8 mouse cellular contexts compared by ENCODE assay signal in the genomic region with DNA sequence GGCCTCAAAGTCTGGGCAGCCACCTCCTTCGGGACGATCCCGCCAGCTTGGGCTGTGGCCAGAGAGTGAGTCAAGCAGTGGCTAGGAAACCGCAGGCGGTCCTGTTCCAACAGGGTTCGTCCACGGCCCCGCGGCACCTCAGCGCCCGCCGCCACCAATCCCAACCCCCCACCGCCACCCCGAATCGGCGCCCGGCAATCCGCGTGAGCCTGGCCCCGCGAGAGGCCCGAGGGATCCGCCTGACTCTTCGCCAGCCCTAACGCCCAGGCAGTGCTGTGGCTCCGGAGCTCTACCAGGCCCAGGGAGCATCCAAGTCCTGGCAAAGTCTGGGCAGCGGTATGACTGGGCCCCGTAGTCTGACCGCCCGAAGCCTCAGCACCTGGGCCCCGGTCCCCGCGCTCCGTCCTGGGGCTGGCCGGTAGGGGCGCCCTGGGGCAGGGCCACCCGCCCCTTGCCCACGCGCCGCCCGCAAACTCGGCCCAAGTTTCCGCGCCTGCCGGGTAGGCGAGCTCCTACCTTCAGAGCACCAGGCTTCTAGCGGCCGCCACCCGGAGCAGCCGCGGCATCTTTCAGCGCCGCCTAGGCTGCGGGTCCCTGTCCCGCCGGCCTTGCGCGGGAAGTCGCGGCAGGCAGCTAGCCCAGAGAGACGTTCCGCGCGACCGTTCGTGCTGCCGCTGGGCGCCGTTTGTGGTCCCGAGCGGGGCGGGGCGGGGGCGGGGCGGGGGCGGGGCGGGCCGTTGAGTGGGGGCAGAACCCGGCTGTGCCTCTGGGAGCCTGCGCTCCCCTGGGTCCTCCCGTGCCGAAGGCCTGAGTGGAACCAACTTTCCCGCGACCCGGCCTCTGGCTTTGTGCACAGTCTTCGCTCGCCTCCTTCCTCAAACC. TPM values are rescaled to one million over a fixed set of nuclear protein-coding genes. Genes with fewer than 3 reads are reported as not detected.
DNase-seq lines count a peak whose midpoint lies in the region; ATAC-seq and TF ChIP-seq lines count a peak whose summit lies in the region.

1700017B05Rik (minus strand) TSS at position 700 of the 882 bp plus-strand sequence.

- ATAC-seq in CD4-positive, CD25-positive, alpha-beta regulatory T cell, adult 4 months, result peak; percentile 68
- ATAC-seq in heart, embryonic 13.5 days (ENCODE audit: extremely low read depth, insufficient number of reproducible peaks, low FRiP score, low TSS enrichment), result peak; percentile 77
- ATAC-seq in kidney, postnatal 0 days (replicated peaks; ENCODE audit: low FRiP score, low read depth), result peak; percentile 80
- ATAC-seq in liver, embryonic 14.5 days (ENCODE audit: insufficient read depth), result peak; percentile 87
- ATAC-seq in stomach, embryonic 14.5 days (ENCODE audit: insufficient number of reproducible peaks, insufficient read depth, low FRiP score, low read depth), result peak; percentile 82

- peak within 1 kb of the TSS; percentile 85 for H3K4me3 ChIP-seq in embryonic fibroblast, embryonic 13.5 days (ENCODE audit: insufficient read depth, low read length)
- peak within 1 kb of the TSS; percentile 94 for H3K4me3 ChIP-seq in heart, embryonic 13.5 days
- peak within 1 kb of the TSS; percentile 82 for H3K4me3 ChIP-seq in kidney, postnatal 0 days (replicated peaks; ENCODE audit: low read depth, low read length)
- H3K4me3 ChIP-seq in liver, embryonic 14.5 days (ENCODE audit: insufficient read depth in 1 of 2, low read depth in 2 of 2, low read length in 2 of 2), result peak within 1 kb of the TSS; percentile 85 to 91
- H3K4me3 ChIP-seq in stomach, embryonic 14.5 days (ENCODE audit: low read depth, low read length), result peak within 1 kb of the TSS; percentile 93

- peak within 1 kb of the TSS; percentile 98 for H3K9ac ChIP-seq in heart, embryonic 13.5 days
- H3K9ac ChIP-seq in kidney, postnatal 0 days (ENCODE audit: low read depth, low read length), result peak within 1 kb of the TSS; percentile 86
- H3K9ac ChIP-seq in liver, embryonic 14.5 days (replicated peaks), result peak within 1 kb of the TSS; percentile 94
- peak within 1 kb of the TSS; percentile 92 for H3K9ac ChIP-seq in stomach, embryonic 14.5 days (replicated peaks; ENCODE audit: low read depth, low read length)

- peak; percentile 66 for DNase-seq in brain, adult 2 months (ENCODE audit: low read depth, low spot score)
- DNase-seq in kidney, postnatal 0 days (ENCODE audit: low spot score), result peak; percentile 78
- peak; percentile 45 to 58 (median 50) for DNase-seq in liver, embryonic 14.5 days (ENCODE audit: low read depth in 3 of 3, low spot score in 3 of 3)
- peak; percentile 69 to 83 for DNase-seq in natural killer cell, adult 2 months (ENCODE audit: low spot score in 2 of 2)

- TF ChIP-seq EP300 in liver, embryonic 14.5 days (IDR thresholded peaks at IDR 0.05; ENCODE audit: low read depth), result no peak

- peak; percentile 85 for TF ChIP-seq POLR2A in embryonic fibroblast, embryonic 13.5 days (IDR thresholded peaks at IDR 0.05; ENCODE audit: low read depth, low read length)

- H3K27ac ChIP-seq in embryonic fibroblast, embryonic 13.5 days (ENCODE audit: insufficient read depth, low read length), result peak within 1 kb of the TSS; percentile 89
- H3K27ac ChIP-seq in heart, embryonic 13.5 days (replicated peaks), result peak within 1 kb of the TSS; percentile 80
- H3K27ac ChIP-seq in kidney, postnatal 0 days, result peak within 1 kb of the TSS; percentile 75
- H3K27ac ChIP-seq in liver, embryonic 14.5 days, result peak within 1 kb of the TSS; percentile 65
- H3K27ac ChIP-seq in stomach, embryonic 14.5 days (ENCODE audit: low read length), result peak within 1 kb of the TSS; percentile 86

- WGBS in heart, embryonic 13.5 days, result under 1% methylated on average over 72 of the region's 87 CpGs
- under 1% methylated on average over 85 of the region's 87 CpGs for WGBS in kidney, postnatal 0 days
- WGBS in liver, embryonic 14.5 days (ENCODE audit: insufficient replicate concordance), result under 1% methylated on average over 84 of the region's 87 CpGs
- under 1% methylated on average over 68 of the region's 87 CpGs for WGBS in stomach, embryonic 14.5 days

- no peaks in the 10 kb centered on the region for H3K9me3 ChIP-seq in heart, embryonic 13.5 days
- no peaks in the 10 kb centered on the region for H3K9me3 ChIP-seq in kidney, postnatal 0 days (replicated peaks; ENCODE audit: low read length)
- no peaks in the 10 kb centered on the region for H3K9me3 ChIP-seq in liver, embryonic 14.5 days (ENCODE audit: control insufficient read depth, low read length)
- H3K9me3 ChIP-seq in stomach, embryonic 14.5 days (ENCODE audit: control insufficient read depth, low read depth, low read length), result no peaks in the 10 kb centered on the region

- peaks cover 23% of the 10 kb centered on the region for H3K27me3 ChIP-seq in heart, embryonic 13.5 days (replicated peaks)
- H3K27me3 ChIP-seq in kidney, postnatal 0 days (ENCODE audit: insufficient read depth, low read length), result no peaks in the 10 kb centered on the region
- H3K27me3 ChIP-seq in liver, embryonic 14.5 days (ENCODE audit: control insufficient read depth, insufficient read depth, low read length), result no peaks in the 10 kb centered on the region; the same call in 1 of the 2 replicates
- no peaks in the 10 kb centered on the region for H3K27me3 ChIP-seq in stomach, embryonic 14.5 days (ENCODE audit: control insufficient read depth, insufficient read depth, low read length)

- H3K4me1 ChIP-seq in embryonic fibroblast, embryonic 13.5 days (ENCODE audit: control insufficient read depth, insufficient read depth, low read length), result peaks cover 4% of the 10 kb centered on the region; the same call in 1 of the 2 replicates
- H3K4me1 ChIP-seq in heart, embryonic 13.5 days, result peaks cover 53% of the 10 kb centered on the region
- peaks cover 15% of the 10 kb centered on the region for H3K4me1 ChIP-seq in kidney, postnatal 0 days (replicated peaks; ENCODE audit: insufficient read depth, low read length)
- peaks cover 16 to 21% of the 10 kb centered on the region in 2 experiments for H3K4me1 ChIP-seq in liver, embryonic 14.5 days (replicated peaks; ENCODE audit: control insufficient read depth in 2 of 2, insufficient read depth in 2 of 2, low read length in 1 of 2)
- H3K4me1 ChIP-seq in stomach, embryonic 14.5 days (ENCODE audit: control insufficient read depth, insufficient read depth, low read length), result peaks cover 20% of the 10 kb centered on the region

- H3K4me2 ChIP-seq in heart, embryonic 13.5 days, result peak within 1 kb of the TSS; percentile 91
- peak within 1 kb of the TSS; percentile 92 for H3K4me2 ChIP-seq in kidney, postnatal 0 days (ENCODE audit: low read length)
- H3K4me2 ChIP-seq in liver, embryonic 14.5 days (ENCODE audit: low read depth), result peak within 1 kb of the TSS; percentile 78
- H3K4me2 ChIP-seq in stomach, embryonic 14.5 days (replicated peaks; ENCODE audit: low read depth, low read length), result peak within 1 kb of the TSS; percentile 89

- H3K36me3 ChIP-seq in heart, embryonic 13.5 days, result peaks cover 18% of the 10 kb centered on the region
- peaks cover 14% of the 10 kb centered on the region for H3K36me3 ChIP-seq in kidney, postnatal 0 days (ENCODE audit: insufficient read depth, low read length)
- peaks cover 19% of the 10 kb centered on the region for H3K36me3 ChIP-seq in liver, embryonic 14.5 days (replicated peaks; ENCODE audit: control insufficient read depth, insufficient read depth, low read depth)
- peaks cover 17% of the 10 kb centered on the region for H3K36me3 ChIP-seq in stomach, embryonic 14.5 days (ENCODE audit: control insufficient read depth, insufficient read depth, low read length)

- no peak for TF ChIP-seq CTCF in embryonic fibroblast, embryonic 13.5 days (IDR thresholded peaks at IDR 0.05; ENCODE audit: borderline replicate concordance, insufficient read depth, low read length)
- peak; percentile 72 for TF ChIP-seq CTCF in kidney, postnatal 0 days (IDR thresholded peaks at IDR 0.05; ENCODE audit: low read depth)
- peak; percentile 68 for TF ChIP-seq CTCF in liver, embryonic 14.5 days (IDR thresholded peaks at IDR 0.05; ENCODE audit: low read depth)

RNA-seq across cellular contexts. Expression of gene 1700017B05Rik, which starts in this region (rescaled TPM):
- polyA plus RNA-seq in CD4-positive, CD25-positive, alpha-beta regulatory T cell, adult 4 months (2017; shearing (Covaris generic)), result 10 to 100 TPM; 15.1 to 22.6 TPM
- 30.6 and 36.6 TPM in 2 replicates for polyA plus RNA-seq in embryonic fibroblast, embryonic 13.5 days (2011; ENCODE audit: insufficient read length, low read depth, missing spikeins)
- polyA plus RNA-seq in heart, embryonic 13.5 days (2015; fragmentation: Nextera tagmentation; extraction: Ambion mirVana), result 11.9 and 16.9 TPM in 2 replicates
- 13.1 and 13.6 TPM in 2 replicates for polyA plus RNA-seq in kidney, postnatal 0 days (2015; fragmentation: Nextera tagmentation; extraction: Ambion mirVana)
- 8.1 and 10.3 TPM in 2 replicates for polyA plus RNA-seq in liver, embryonic 14.5 days (2012; rRNA removed)
- 12.6 and 13.3 TPM in 2 replicates for polyA plus RNA-seq in liver, embryonic 14.5 days (2014; fragmentation: Nextera tagmentation; extraction: Ambion mirVana)
- 24.0 and 25.6 TPM in 2 replicates for polyA plus RNA-seq in stomach, embryonic 14.5 days (2014; fragmentation: Nextera tagmentation; extraction: Ambion mirVana)

Comparison
In these comparisons a context has a peak if more than half of its experiments do, and no peak if none do; other contexts are left out.
1. Peak in every context shown above with its lines: DNase-seq, ATAC-seq, H3K4me3 ChIP-seq and H3K27ac ChIP-seq.